Mouse (Mus musculus): Measurements from ENCODE around the gene Smtnl2. TPM values are rescaled to one million over a fixed set of nuclear protein-coding genes. Genes with fewer than 3 reads are reported as not detected.
A peak's percentile ranks its signal among the peaks of the same experiment; 100 is the strongest.
"Not testable (repeated sequence)": the region's sequence is repeated elsewhere in the genome, so short reads cannot be mapped to it uniquely, and the experiment has no call there.

Gene Smtnl2
- total RNA-seq, 2 experiments from 2014 or later: 219 to 223 TPM

- DNase-seq: no peak
Measured at GRCm38 (mm10) chr11:72361385-72362346, 49.8 kb downstream of the Smtnl2 start.

GRCm38 (mm10) chr11:72354971-72355728 is 56.4 kb downstream of the Smtnl2 start:
- DNase-seq: peak; percentile 44

- no peak for DNase-seq
Measured at GRCm38 (mm10) chr11:72353186-72353585, 58.3 kb downstream of the Smtnl2 start.

GRCm38 (mm10) chr11:72352272-72352671 is 59.2 kb downstream of the Smtnl2 start:
- no peak for DNase-seq

- no peak for DNase-seq
Measured at GRCm38 (mm10) chr11:72349652-72350051, 61.9 kb downstream of the Smtnl2 start.

- peak; percentile 33 for DNase-seq
Measured at GRCm38 (mm10) chr11:72349016-72349415, 62.5 kb downstream of the Smtnl2 start.

GRCm38 (mm10) chr11:72348563-72348962 is 63.0 kb downstream of the Smtnl2 start:
- no peak for DNase-seq

GRCm38 (mm10) chr11:72344486-72344885 is 67.0 kb downstream of the Smtnl2 start:
- no peak for DNase-seq

GRCm38 (mm10) chr11:72343904-72344303 is 67.6 kb downstream of the Smtnl2 start:
- peak; percentile 42 for DNase-seq

GRCm38 (mm10) chr11:72343238-72343625 is 68.3 kb downstream of the Smtnl2 start:
- DNase-seq: not testable (repeated sequence)

GRCm38 (mm10) chr11:72342549-72343237 is 68.8 kb downstream of the Smtnl2 start:
- DNase-seq: peak; percentile 51

- DNase-seq: no peak
Measured at GRCm38 (mm10) chr11:72339716-72340115, 71.8 kb downstream of the Smtnl2 start.

Small RNA genes within 50 kb of the gene (microRNA-seq; reads per million reads assigned to microRNA genes)
- 0 reads per million in 2 experiments for gene Mir6338 (ENCODE audit: borderline replicate concordance in 2 of 2)

Other genes starting within 250 kb of the Smtnl2 start
- gene Gm43951, start 204.9 kb downstream of the Smtnl2 start, total RNA-seq (2021): under 1 TPM; 0.08 to 0.10 TPM
- 1 to 10 TPM; 1.9 to 3.0 TPM for gene 4933427D14Rik, start 204.3 kb downstream of the Smtnl2 start, total RNA-seq (2021)
- 10 to 100 TPM; 27.9 to 28.1 TPM for gene Txndc17, start 204.2 kb downstream of the Smtnl2 start, total RNA-seq (2021)
- 1 to 10 TPM; 5.8 to 7.4 TPM for gene Med31, start 196.1 kb downstream of the Smtnl2 start, total RNA-seq (2021)
- under 1 TPM in 1 of 2 experiments, not detected in 1; 0.19 TPM for gene Slc13a5, start 144.5 kb downstream of the Smtnl2 start, total RNA-seq (2021)
- gene Xaf1, start 110.1 kb downstream of the Smtnl2 start, total RNA-seq (2021): 1 to 10 TPM; 4.6 TPM
- not detected for gene Fbxo39, start 97.3 kb downstream of the Smtnl2 start, total RNA-seq (2021)
- gene Tekt1, start 49.3 kb downstream of the Smtnl2 start, total RNA-seq (2021): under 1 TPM; 0.64 to 0.70 TPM
- gene Ggt6, start 23.8 kb upstream of the Smtnl2 start, total RNA-seq (2021): under 1 TPM; 0.38 TPM
- gene Mybbp1a, start 29.6 kb upstream of the Smtnl2 start, total RNA-seq (2021): 10 to 100 TPM; 52.1 to 56.5 TPM
- 10 to 100 TPM; 12.4 to 16.9 TPM for gene Spns2, start 78.2 kb upstream of the Smtnl2 start, total RNA-seq (2021)
- gene Spns3, start 138.8 kb upstream of the Smtnl2 start, total RNA-seq (2021): under 1 TPM; 0.11 to 0.26 TPM
- gene Ube2g1, start 195.6 kb upstream of the Smtnl2 start, total RNA-seq (2021): 10 to 100 TPM; 74.3 to 77.4 TPM

Data from gastrocnemius, postnatal 25 days (tissue).